Mouse (Mus musculus) erythroblast, embryonic 14.5 days (primary cell): Measurements from ENCODE around the gene March9.

ENCODE experiments used
- GATA1 ChIP-seq: IDR thresholded peaks from 2 replicates; pipeline ENCODE4 v1.6.1; 2012; ENCODE audit warnings: low read length, inconsistent platforms, mixed read lengths
- TAL1 ChIP-seq: IDR thresholded peaks from 3 replicates; pipeline ENCODE4 v1.6.1; 2012; ENCODE audit warnings: low read length, inconsistent platforms, mixed read lengths

DNA sequence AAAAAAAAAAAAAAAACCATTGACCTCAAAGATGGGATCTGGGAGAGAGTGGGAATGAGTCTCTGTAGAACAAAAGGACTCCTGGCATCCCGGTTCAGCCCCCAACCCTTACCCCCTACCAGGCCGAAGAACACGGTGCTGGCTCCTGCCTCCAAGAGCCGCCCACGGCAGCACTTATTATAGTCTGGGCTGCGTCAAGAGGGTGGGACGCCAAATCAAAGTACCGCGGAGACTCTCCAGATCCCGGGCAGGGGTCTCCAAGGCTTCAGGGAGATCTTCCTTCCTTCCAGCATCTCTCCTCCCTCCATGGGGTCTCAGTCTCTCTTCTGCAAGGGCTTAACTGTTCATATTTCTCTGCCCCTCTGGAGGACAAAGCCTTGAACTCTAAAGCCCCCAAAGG lies 17.5 kb upstream of the March9 start:
- TF ChIP-seq GATA1, result no peak
- TF ChIP-seq TAL1, result no peak; the same call in 2 of the 3 replicates
